Mouse (Mus musculus) 3134 (cell line): ENCODE data around the gene Efnb2.

Source experiments
- DNase-seq: peaks from one replicate; pipeline ENCODE4 v3.0.0-alpha.2; 2011; ENCODE audit warnings: low spot score; ENCODE audit not compliant: insufficient read length; ENCODE audit errors: extremely low read depth

Efnb2 gene

GRCm38 (mm10) chr8:8574521-8575499 lies 86.2 kb downstream of the Efnb2 start:
- no peak for DNase-seq

- DNase-seq, result no peak
These were observed 88.8 kb downstream of the Efnb2 start for GRCm38 (mm10) chr8:8572272-8572671.

- DNase-seq, result no peak
These were observed 89.3 kb downstream of the Efnb2 start for GRCm38 (mm10) chr8:8571625-8572215.

- no peak for DNase-seq
These were observed 91.8 kb downstream of the Efnb2 start for GRCm38 (mm10) chr8:8569280-8569679.

- DNase-seq, result no peak
These were observed 92.7 kb downstream of the Efnb2 start for GRCm38 (mm10) chr8:8568215-8568773.
